Mouse (Mus musculus) kidney, embryonic 15.5 days (tissue): ENCODE data around the gene Tnfsf12. TPM values are rescaled to one million over a fixed set of nuclear protein-coding genes. Genes with fewer than 3 reads are reported as not detected.
"Not testable (repeated sequence)": the region's sequence is repeated elsewhere in the genome, so short reads cannot be mapped to it uniquely, and the experiment has no call there.

Source experiments
- ATAC-seq: fragments of 200-750 bp; cut with Nextera tagmentation; replicated peaks from 2 replicates; pipeline ENCODE4 v1.8.0; 2017; ENCODE audit warnings: moderate TSS enrichment; ENCODE audit not compliant: low FRiP score
- H3K27ac ChIP-seq: fragments of 300-500 bp; sonication (generic); 2 replicates; pipeline ENCODE4 v1.5.1; 2015; ENCODE audit warnings: mild to moderate bottlenecking, inconsistent platforms
- H3K27me3 ChIP-seq: fragments of 300-500 bp; sonication (generic); 2 replicates; pipeline ENCODE4 v1.6.1; 2015; ENCODE audit warnings: inconsistent platforms
- H3K36me3 ChIP-seq: fragments of 300-500 bp; sonication (generic); 2 replicates; pipeline ENCODE4 v1.6.1; 2015; ENCODE audit warnings: inconsistent platforms
- H3K4me1 ChIP-seq: fragments of 300-500 bp; sonication (generic); 2 replicates; pipeline ENCODE4 v1.6.1; 2015; ENCODE audit warnings: inconsistent platforms
- H3K4me2 ChIP-seq: fragments of 300-500 bp; sonication (generic); 2 replicates; pipeline ENCODE4 v1.6.1; 2015; ENCODE audit warnings: moderate library complexity, mild to moderate bottlenecking, inconsistent platforms
- H3K4me3 ChIP-seq: fragments of 300-500 bp; sonication (generic); replicated peaks from 2 replicates; pipeline ENCODE4 v1.5.1; 2015; ENCODE audit warnings: mild to moderate bottlenecking, inconsistent platforms
- H3K9ac ChIP-seq: fragments of 300-500 bp; sonication (generic); 2 replicates; pipeline ENCODE4 v1.6.1; 2015; ENCODE audit warnings: mild to moderate bottlenecking, inconsistent platforms
- H3K9me3 ChIP-seq: fragments of 300-500 bp; sonication (generic); replicated peaks from 2 replicates; pipeline ENCODE4 v1.6.1; 2016; ENCODE audit warnings: inconsistent platforms
- WGBS: fragments of 180-500 bp; shearing (Covaris S2); methylation state at CpG from one replicate; pipeline ENCODE4 v1.1.7; 2015; ENCODE audit warnings: mixed read lengths; 5-methylcytosine and 5-hydroxymethylcytosine counted together
- polyA plus RNA-seq: library from polyadenylated mRNA; unstranded; fragments of >200 nt; fragmentation: Nextera tagmentation; extraction: Ambion mirVana; gene quantifications from 2 replicates; pipeline ENCODE4 v1.2.1, GENCODE M21; 2015

Tnfsf12 gene
- polyA plus RNA-seq, 1 experiment from 2014 or later: 11.1 TPM

DNA sequence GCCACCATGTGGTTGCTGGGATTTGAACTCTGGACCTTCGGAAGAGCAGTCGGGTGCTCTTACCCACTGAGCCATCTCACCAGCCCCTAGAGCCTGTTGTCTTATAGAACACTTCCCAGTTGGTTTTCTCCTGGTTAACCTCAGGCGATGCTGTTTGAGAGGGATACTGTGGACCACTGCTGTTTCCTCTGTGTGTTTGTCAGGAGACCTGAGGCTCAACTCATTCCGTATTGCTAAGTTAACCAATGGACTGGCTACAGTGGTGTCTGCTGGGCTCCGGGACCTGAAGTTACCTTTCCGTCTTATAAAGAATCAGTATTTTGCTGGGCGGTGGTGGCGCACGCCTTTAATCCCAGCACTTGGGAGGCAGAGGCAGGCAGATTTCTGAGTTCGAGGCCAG is 7.2 kb upstream of the Tnfsf12 start:
- not testable (repeated sequence) for H3K27me3 ChIP-seq, H3K4me2 ChIP-seq, ATAC-seq, H3K9ac ChIP-seq, H3K36me3 ChIP-seq, H3K4me1 ChIP-seq, H3K4me3 ChIP-seq, H3K9me3 ChIP-seq, H3K27ac ChIP-seq
- 94% methylated on average over 10 of the region's 10 CpGs for WGBS

DNA sequence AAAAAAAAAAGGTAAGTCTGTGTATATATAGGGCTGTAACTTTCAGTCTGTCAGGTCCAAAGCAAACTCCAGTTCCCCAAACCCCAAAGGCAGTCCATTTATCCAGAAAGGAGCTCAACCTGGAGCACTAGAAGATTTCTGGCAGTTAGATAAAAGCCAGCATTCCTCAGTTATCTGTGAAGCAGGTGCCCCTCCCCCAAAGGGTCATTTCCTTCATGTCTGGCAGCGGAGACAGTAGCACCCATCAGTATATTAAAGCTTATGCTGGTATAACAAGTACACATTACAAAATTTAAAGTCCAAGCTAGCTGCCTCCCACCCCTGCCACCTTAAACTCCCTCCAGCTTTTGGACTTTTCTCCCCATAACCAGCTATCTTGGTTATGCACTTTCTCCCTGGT is 3.9 kb upstream of the Tnfsf12 start:
- 39% methylated on average over 1 of the region's 1 CpGs for WGBS
- Histone ChIP-seq H3K36me3 (no peaks in the 10 kb centered on the region), H3K27ac (no peak overlapping the region), H3K4me3 (no peak overlapping the region), H3K9me3 (0 out of 2 replicates have a peak, but pooled peaks cover 3% of the 10 kb centered on the region), H3K4me1 (peaks cover 18% of the 10 kb centered on the region), H3K27me3 (no peaks in the 10 kb centered on the region), H3K4me2 (no peak overlapping the region), H3K9ac (no peak overlapping the region)
- no peak for ATAC-seq

DNA sequence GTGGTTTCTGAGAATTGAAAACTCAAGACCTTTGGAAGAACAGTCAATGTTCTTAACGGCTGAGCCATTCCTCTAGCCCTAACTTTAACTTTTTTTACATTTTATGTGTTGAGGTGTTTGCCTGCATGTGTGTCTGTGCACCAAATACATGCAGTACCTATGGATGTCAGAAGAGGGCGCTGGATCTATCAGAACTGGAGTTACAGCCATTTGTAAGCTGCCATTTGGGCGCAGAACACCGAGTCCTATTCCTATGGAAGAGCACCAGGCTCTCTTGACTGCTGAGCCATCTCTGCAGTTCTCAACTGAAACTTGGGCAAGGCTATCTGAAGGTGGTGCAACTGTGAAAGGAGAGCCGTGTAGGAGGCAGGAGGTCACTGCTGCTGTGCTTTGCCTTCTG is 2.9 kb upstream of the Tnfsf12 start:
- Histone ChIP-seq H3K4me1 (peaks cover 18% of the 10 kb centered on the region), H3K9me3 (0 out of 2 replicates have a peak, but pooled peaks cover 3% of the 10 kb centered on the region), H3K27ac (no peak overlapping the region), H3K9ac (no peak overlapping the region), H3K36me3 (no peaks in the 10 kb centered on the region), H3K4me3 (no peak overlapping the region), H3K27me3 (no peaks in the 10 kb centered on the region), H3K4me2 (no peak overlapping the region)
- 77% methylated on average over 5 of the region's 5 CpGs for WGBS
- no peak for ATAC-seq

DNA sequence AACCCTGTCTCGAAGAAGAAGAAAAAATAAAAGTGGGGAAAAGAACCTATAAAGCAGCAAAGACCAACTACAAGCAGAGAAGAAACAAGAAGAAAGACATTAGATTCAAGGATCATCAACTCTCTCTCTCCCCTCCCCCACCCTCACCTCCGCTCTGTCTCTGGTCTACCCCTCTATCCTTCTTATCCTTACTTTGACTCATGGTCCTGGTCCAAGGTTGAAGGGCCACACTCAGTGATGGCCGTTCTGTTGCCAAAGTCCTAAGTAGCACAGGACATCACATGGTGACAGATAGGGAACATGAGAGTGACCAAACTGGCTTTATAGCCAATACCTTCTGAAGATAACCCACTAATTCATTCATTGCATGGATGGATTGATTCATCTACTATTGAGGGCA is 1.7 kb upstream of the Tnfsf12 start:
- 89% methylated on average over 3 of the region's 3 CpGs for WGBS
- no peaks in the 10 kb centered on the region for H3K27me3 ChIP-seq
- no peak for ATAC-seq
- H3K9me3 ChIP-seq: 0 out of 2 replicates have a peak, but pooled peaks cover 3% of the 10 kb centered on the region
- no peak overlapping the region for H3K4me3 ChIP-seq
- H3K27ac ChIP-seq: no peak overlapping the region
- no peak overlapping the region for H3K4me2 ChIP-seq
- no peaks in the 10 kb centered on the region for H3K36me3 ChIP-seq
- peaks cover 25% of the 10 kb centered on the region for H3K4me1 ChIP-seq
- no peak overlapping the region for H3K9ac ChIP-seq

DNA sequence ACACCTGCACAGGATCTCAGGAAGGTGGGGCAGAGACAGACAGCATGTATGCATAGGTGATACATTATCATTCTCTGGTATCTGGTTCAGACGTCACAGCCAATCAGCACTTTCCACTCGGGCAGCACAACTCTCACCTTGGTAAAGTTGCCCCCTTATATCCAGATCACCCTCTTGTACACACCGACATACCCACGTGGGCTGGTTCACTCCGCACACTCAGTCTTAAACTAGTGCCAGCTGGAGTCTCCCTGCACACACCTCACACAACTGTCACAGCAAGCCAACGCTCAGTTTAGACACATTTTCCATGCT is 646 bp downstream of the Tnfsf12 start:
- ATAC-seq: no peak; the same call in 1 of the 2 replicates
- Histone ChIP-seq H3K36me3 (no peaks in the 10 kb centered on the region), H3K4me3 (peak overlapping the region; percentile 61), H3K9ac (peak overlapping the region; percentile 79), H3K27ac (peak overlapping the region; percentile 91), H3K4me1 (peaks cover 25% of the 10 kb centered on the region), H3K4me2 (peak overlapping the region; percentile 91), H3K27me3 (no peaks in the 10 kb centered on the region), H3K9me3 (0 out of 2 replicates have a peak, but pooled peaks cover 3% of the 10 kb centered on the region)
- 29% methylated on average over 6 of the region's 6 CpGs for WGBS

DNA sequence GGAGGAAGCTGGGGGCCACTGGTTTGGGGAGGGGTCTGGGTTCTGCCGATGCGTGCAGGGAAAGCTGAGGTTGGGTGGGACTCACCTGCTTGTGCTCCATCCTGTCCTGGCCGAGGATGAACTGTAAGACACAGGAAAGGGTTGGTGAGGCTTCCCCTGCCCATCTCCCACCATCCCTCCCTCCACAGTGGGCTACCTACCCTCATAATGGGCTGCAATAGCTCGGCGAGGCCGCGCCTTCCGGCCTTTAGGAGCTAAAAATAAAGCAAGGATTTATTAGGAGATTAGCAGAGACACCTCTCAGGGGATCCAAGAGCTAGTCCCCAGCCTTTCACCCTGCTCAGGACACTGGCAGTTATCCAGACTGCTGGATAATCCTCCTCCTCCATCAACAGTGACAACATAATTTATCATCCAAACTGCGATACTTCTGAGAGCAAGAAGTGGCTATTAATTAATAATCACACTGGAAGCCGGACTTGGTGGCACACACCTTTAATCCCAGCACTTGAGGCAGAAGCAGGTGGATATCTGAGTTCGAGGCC is 2.2 kb downstream of the Tnfsf12 start:
- Histone ChIP-seq H3K4me3 (no peak overlapping the region), H3K4me2 (no peak overlapping the region), H3K9ac (no peak overlapping the region), H3K4me1 (peaks cover 25% of the 10 kb centered on the region), H3K27ac (peak overlapping the region; percentile 18; the same call in 1 of the 2 replicates), H3K27me3 (no peaks in the 10 kb centered on the region), H3K9me3 (0 out of 2 replicates have a peak, but pooled peaks cover 2% of the 10 kb centered on the region), H3K36me3 (no peaks in the 10 kb centered on the region)
- WGBS: 53% methylated on average over 11 of the region's 11 CpGs
- ATAC-seq: no peak

DNA sequence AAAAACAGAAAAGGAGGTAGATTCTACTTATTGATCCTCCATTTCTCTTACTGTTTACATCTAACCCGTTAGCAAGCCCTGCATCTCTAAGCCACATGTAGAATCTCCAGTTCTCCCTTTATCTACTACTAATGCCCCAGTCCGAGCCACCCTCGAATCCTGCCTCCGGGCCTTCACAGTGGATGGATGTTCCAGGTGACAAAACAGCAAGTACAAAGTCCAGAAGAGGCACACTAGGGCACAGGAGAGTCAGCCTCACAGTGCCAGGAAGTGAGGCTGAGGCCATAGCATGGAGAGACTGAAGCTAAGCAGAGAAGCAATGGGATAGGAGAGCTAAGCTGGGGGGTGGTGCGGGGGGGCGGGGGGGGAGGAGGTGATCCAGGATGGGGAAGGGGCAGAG is 2.8 kb downstream of the Tnfsf12 start:
- 86% methylated on average over 6 of the region's 6 CpGs for WGBS
- H3K27me3 ChIP-seq: no peaks in the 10 kb centered on the region
- H3K4me2 ChIP-seq: no peak overlapping the region
- peaks cover 25% of the 10 kb centered on the region for H3K4me1 ChIP-seq
- H3K9ac ChIP-seq: no peak overlapping the region
- H3K27ac ChIP-seq: peak overlapping the region; percentile 18; the same call in 1 of the 2 replicates
- no peaks in the 10 kb centered on the region for H3K36me3 ChIP-seq
- no peaks in the 10 kb centered on the region for H3K9me3 ChIP-seq
- no peak for ATAC-seq
- no peak overlapping the region for H3K4me3 ChIP-seq

DNA sequence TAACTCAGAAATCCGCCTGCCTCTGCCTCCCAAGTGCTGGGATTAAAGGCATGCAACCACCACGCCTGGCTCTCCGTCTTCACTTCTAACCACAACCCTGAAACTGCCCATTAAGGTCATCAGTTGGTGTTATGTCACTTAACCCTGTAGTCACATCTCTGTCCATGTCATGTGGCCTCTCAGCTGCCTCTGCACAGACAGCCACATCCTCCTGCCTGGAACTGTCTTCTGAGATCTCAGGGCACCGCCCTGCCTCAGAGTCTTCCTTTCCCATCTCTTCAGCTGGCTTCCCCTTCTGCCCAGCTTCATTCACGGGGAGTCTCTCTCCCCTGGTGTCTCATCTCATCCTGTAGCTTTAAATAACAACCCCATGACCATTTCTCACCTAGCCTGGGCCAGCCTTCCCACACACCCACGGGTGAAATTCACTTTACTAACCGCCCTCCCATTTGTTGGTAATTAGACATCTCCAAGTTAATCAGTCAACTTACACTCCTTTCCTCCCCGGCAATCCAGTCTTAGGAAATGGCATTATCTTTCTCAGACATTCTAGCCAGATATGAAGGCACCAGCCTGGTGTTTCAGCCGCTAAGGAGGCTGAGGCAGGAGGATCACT is 3.3 kb downstream of the Tnfsf12 start:
- H3K27me3 ChIP-seq: no peaks in the 10 kb centered on the region
- H3K9ac ChIP-seq: no peak overlapping the region
- no peaks in the 10 kb centered on the region for H3K9me3 ChIP-seq
- peak overlapping the region; percentile 7; the same call in 1 of the 2 replicates for H3K27ac ChIP-seq
- ATAC-seq: no peak
- H3K4me2 ChIP-seq: no peak overlapping the region
- H3K36me3 ChIP-seq: no peaks in the 10 kb centered on the region
- 65% methylated on average over 9 of the region's 9 CpGs for WGBS
- peaks cover 25% of the 10 kb centered on the region for H3K4me1 ChIP-seq
- H3K4me3 ChIP-seq: no peak overlapping the region

DNA sequence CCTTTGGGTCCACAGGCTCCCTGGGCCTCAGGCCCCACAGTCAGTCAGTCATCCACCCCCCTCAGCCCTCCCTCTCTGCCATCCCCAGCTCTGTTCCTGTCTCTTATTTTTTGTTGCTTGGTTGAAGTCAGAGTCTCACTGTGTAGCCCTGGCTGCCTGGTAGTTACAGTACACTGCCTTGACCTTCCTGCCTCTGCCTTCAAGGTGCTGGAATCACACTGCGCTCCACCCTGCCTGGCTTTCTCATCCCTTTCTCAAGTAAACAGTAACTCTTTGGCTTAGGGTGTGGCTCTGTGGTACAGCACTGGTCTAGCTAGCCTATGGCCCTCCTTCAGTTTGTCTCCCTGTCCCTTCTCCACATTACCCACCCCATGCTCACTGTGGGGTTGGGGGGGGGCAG is 5.8 kb downstream of the Tnfsf12 start:
- no peaks in the 10 kb centered on the region for H3K27me3 ChIP-seq
- H3K9me3 ChIP-seq: no peaks in the 10 kb centered on the region
- no peak overlapping the region for H3K4me2 ChIP-seq
- no peak overlapping the region for H3K9ac ChIP-seq
- WGBS: 90% methylated on average over 1 of the region's 1 CpGs
- no peak for ATAC-seq
- H3K27ac ChIP-seq: no peak overlapping the region
- no peaks in the 10 kb centered on the region for H3K36me3 ChIP-seq
- no peak overlapping the region for H3K4me3 ChIP-seq
- peaks cover 35% of the 10 kb centered on the region for H3K4me1 ChIP-seq

DNA sequence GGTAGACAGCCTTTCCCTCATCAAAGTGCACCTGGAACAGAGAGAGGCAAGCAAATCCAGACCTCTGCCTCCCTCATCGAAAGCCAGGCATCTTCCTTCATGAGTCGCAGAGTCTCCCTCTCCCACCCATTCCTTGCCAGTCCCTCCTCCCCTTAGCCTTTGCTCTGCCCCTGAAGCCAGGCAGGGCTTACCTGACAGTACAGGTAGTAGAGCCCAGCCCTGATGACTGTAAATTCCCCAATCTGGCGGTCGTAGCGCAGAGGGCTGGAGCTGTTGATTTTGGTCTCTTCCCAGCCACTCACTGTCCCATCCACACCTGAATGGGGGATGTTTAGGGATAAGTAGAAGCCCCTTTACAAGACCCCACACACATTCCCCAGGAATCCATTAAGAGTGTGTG is 8.6 kb downstream of the Tnfsf12 start:
- H3K4me1 ChIP-seq: peaks cover 33% of the 10 kb centered on the region
- H3K4me2 ChIP-seq: no peak overlapping the region
- H3K27me3 ChIP-seq: no peaks in the 10 kb centered on the region
- no peaks in the 10 kb centered on the region for H3K36me3 ChIP-seq
- no peak overlapping the region for H3K4me3 ChIP-seq
- no peaks in the 10 kb centered on the region for H3K9me3 ChIP-seq
- no peak for ATAC-seq
- H3K27ac ChIP-seq: peak overlapping the region; percentile 7; the same call in 1 of the 2 replicates
- no peak overlapping the region for H3K9ac ChIP-seq
- 61% methylated on average over 5 of the region's 5 CpGs for WGBS

DNA sequence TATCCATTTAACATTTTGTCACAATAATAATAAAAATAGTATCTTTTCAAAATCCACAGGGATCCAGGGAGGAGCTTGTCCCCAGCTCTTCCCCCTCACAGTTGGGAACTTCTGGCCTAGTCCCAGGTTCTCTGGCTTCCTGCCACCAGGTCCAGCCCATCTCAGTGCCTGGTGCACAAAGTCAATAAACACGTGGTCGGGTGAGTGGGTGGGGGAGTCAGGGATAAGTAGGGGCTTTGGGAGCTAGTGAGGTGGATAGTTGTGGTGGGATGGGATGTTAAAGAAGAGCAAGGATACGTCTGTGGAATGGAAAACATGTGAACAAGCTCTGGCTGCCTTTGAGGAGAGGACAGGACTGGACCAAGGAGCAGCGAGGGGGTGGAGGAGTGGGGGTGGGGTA is 9.3 kb downstream of the Tnfsf12 start:
- no peak overlapping the region for H3K9ac ChIP-seq
- no peaks in the 10 kb centered on the region for H3K9me3 ChIP-seq
- peaks cover 35% of the 10 kb centered on the region for H3K4me1 ChIP-seq
- H3K36me3 ChIP-seq: no peaks in the 10 kb centered on the region
- no peaks in the 10 kb centered on the region for H3K27me3 ChIP-seq
- no peak overlapping the region for H3K4me3 ChIP-seq
- WGBS: 15% methylated on average over 4 of the region's 4 CpGs
- H3K27ac ChIP-seq: peak overlapping the region; percentile 7; the same call in 1 of the 2 replicates
- ATAC-seq: no peak
- no peak overlapping the region for H3K4me2 ChIP-seq

DNA sequence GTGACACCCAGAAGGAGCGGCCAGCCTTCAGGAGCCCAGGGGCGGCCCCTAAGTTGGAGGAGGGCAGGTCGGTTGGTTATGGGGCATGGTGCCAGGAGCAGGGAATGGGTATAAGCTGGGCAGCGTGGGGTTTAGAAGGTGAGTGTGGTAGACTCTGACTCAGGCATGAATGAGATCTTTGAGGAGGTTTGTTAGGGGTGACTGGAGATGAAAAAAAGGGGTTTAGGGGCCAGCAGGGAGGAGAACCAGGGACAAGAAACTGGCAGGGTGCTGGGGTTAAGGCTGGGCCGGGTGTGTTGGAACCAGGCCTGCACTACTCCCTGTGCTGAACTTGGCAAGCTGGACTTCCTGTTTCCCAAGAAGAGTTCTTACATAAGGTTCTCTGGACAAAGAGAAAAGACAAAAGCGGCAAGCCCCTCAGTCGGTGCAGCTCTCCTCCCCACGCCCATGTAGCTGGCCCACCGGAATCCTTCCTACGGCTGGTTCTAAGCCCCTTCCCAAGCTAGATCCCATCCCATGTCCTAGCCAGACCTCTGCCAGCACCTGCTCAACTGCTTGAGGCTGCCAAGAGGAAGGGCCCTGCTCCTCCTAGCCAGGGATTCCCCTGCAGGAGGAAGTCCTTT is 10.0 kb downstream of the Tnfsf12 start, which contains the start of gene Tnfsf13:
Gene Tnfsf13 (minus strand): TSS at position 259 of the 623 bp plus-strand sequence.
- Histone ChIP-seq H3K4me2 (no peak within 1 kb of the TSS), H3K4me3 (no peak within 1 kb of the TSS), H3K27me3 (no peaks in the 10 kb centered on the region), H3K4me1 (peaks cover 41% of the 10 kb centered on the region), H3K36me3 (no peaks in the 10 kb centered on the region), H3K9ac (no peak within 1 kb of the TSS), H3K9me3 (no peaks in the 10 kb centered on the region), H3K27ac (peak within 1 kb of the TSS; percentile 79)
- WGBS: 73% methylated on average over 10 of the region's 10 CpGs
- no peak for ATAC-seq
